Mouse (Mus musculus) MN1 (cell line): ENCODE data around the gene Zfp54.
"Not testable (repeated sequence)": the region's sequence is repeated elsewhere in the genome, so short reads cannot be mapped to it uniquely, and the experiment has no call there.

Experiments
- DNase-seq: peaks from one replicate; pipeline ENCODE4 v3.0.0-alpha.2; 2016; ENCODE audit warnings: low spot score

The Zfp54 gene

DNA sequence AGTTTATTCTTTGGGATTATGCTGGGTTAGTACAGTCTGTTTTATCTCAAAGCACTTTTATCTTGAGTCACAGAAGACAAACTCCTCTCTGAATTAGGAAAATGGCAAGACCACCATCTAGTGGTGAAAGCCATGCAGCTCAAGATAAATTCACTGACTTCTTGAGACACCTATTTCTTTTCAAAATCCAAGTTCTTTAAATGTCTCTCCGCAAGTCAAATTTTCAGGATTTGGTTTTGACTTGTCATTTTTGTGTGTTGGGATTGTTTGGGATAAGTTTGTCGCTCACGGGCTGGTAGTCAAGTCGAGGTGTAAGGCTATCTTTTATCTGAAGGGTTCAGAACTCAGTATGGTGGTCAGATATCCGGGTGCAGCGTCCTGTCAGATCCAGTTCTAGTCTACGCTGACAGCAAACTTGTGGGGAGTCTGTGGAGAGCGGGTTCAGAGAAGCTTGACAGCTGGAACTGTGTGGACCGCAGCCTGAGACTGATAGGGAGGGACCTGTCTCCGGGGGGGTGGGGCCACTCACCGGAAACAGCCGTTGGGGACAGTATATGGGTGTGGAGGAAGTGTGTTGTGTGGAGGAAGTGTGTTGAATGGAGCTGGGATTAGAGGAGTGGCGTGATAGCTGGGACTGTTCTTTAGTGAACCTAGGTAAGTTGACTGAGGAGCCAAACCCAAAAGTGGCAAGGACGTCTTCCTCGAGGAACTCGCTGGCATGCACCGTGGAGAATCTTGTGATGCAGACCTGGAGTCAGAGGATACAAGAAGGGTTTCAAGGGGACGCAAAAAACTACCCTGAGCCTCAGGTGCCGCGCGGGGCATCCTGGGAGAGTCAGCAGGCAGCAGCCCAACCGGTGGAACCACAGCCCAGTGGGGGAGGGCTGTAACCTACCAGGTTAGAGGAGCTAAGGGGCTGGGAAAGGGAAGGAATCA, at the start of gene Zfp54:
TSS of gene Zfp54 (plus strand) at position 564 of the 936 bp plus-strand sequence.
- peak; percentile 80 for DNase-seq

- DNase-seq: no peak
These were observed 47.7 kb upstream of the Zfp54 start for GRCm38 (mm10) chr17:21375311-21375710.

DNA sequence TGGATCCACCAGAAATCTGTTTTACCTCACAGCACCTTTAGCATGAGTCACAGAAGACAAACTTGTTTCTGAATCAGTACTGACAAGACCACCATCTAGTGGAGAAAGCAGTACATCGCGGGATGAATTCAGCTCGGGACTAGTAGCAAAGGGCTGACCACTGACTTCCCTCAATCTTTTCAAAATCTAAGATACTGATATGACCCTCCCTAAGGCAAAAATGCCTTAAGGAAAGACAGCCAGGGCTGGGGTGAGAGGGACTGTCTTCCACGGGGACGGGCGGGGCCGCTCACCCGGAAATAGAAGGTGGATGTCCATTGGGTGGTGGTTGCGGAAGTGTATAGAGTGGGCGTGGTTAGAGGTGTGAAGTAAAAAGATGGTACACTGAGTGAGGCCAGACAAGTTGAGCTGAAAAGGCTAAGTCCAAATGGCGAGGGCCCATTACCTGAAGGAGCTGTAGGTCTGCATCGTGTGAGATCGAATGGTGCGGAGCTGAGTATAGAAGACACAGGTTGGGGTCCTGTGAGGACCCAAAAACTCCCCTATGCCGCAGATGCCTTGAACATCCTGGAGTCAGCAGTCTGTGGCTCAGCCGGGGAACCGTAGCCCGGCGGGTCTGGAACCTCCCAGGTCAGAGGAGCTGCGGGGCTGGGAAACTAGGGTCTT, 39.5 kb upstream of the Zfp54 start, which contains the start of gene Zfp677:
TSS of gene Zfp677 (plus strand) at position 358 of the 666 bp plus-strand sequence.
- peak; percentile 70 for DNase-seq

GRCm38 (mm10) chr17:21384057-21384411, 39.0 kb upstream of the Zfp54 start:
- DNase-seq: peak; percentile 14

- DNase-seq: not testable (repeated sequence)
These were observed 15.9 kb downstream of the Zfp54 start for GRCm38 (mm10) chr17:21438806-21439400.

- peak; percentile 90 for DNase-seq
These were observed 26.6 kb downstream of the Zfp54 start for GRCm38 (mm10) chr17:21449669-21450068.

DNA sequence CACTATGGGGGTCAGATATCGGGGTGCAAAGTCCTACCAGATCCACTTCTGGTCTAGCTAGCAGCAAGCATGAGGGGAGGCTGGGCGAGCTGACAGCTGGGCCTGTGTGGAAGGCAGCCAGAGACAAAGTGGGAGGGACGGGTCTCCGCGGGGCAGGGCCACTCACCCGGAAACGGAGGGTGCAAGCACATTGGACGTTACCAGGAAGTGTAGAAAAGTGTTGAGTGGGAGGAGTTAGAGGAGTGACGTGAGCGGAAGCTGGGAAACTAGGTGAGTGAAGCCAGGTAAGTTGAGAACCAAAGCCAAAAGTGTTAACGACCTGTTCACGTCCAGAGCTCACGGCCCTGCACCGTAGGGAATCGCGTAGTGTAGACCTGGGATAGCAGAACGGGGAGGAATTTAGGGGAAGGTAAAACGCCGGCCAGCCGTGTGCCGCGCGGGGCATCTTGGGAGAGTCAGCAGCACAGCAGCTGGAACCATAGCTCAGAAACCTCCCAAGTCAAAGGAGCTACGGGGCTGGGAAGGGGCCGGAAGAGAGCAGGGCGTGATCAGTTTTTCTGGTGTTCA, 27.2 kb downstream of the Zfp54 start, which contains the start of gene Zfp51:
TSS of gene Zfp51 (plus strand) at position 237 of the 567 bp plus-strand sequence.
- peak; percentile 90 for DNase-seq

GRCm38 (mm10) chr17:21463550-21463949, 40.5 kb downstream of the Zfp54 start:
- no peak for DNase-seq

DNA sequence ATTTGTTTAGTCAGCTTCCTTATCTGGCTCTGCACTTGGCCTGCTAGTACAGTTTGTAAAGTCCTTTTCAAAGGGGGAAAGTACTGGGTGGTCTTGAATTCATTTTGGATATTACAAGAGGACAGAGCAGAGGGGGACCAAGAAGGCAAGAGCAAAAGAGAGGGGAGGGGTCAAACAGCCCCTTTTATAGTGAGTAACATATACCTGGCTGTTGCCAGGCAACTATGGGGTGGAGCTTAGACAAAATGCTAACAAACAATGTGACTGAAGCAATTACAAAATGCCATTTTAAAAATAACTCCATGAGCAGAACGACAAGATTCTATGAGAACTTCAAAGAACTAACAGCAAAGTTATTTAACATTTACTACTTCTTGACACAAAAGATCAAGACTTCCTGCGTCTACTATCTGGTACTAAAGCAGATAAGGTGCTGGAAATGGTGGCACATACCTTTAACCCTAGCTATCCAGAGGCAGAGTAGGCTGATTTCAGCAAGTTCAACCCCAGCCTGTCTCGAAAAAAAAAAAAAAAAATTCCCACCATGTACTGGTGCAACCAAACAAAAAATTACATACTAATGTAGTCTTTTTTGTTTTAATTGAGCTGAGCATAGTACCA, 49.1 kb downstream of the Zfp54 start:
- DNase-seq: no peak

DNA sequence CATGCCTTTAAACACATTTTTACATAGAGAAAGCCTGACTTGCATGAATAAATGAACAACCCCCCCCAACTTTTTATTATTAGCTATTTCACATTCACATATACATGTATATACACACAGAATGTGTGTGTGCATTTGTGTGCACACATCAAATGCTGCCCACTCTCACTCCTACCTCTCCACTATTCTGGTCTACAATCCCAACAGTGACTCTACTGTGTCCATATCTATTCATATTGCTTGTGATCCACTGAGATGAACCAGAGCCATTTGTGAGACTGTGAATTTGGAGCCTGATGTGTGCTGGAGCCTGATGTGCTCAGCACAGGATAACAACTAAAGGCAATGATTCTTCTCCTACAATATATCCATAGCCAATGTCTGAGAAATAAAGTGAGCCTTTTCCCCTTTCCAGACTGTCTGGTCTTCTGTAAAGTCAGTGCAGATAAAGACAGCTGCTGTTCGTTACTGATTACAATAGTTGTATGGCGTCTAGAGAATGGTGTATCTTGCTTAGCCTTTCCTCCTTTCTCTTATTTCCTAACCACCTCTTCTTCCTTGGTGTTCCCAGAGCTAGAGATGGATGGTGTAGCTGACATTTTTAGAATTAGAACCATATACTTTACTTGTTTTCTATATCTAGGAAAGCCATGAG, 49.8 kb downstream of the Zfp54 start:
- DNase-seq: no peak

DNA sequence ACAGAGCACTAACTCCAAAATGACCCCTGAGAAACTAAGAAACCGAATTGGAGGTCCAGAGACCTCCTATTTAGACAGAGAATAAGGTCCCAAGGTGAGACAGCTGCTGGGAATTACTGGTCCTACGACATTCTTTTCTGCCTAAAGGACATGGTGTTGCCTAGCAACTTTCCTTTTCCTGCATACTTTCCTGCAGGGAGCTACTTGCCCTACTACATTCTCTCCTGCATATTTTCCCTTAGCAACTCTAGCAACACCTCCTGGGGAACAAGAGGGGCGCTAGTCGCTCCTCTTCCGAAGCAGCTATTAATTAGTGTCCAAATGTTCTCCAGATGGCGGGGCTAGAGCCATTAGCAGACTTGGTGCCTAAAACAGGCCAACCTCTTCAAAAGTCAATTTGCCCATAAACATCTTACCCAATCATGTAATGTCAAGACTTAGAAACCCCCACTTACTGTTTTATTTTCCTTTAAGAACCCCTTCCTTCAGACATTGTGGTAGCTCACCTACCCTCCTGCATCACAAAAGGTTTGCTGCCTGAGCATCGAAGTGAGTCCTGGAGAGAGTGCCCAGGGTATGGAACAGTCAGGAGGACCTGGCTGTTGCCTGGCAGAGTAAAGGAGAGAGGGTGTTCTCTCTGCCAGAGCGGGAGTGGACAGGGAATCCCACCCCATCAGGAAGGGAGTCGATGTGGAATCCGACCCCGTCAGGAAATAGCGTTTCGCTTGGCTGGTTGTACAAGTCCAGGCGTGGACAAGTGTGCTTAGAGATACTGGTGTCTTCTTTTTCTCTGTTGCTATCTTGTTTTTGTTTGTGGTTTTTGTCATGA, 50.5 kb downstream of the Zfp54 start:
- peak; percentile 74 for DNase-seq

GRCm38 (mm10) chr17:21474729-21475128, 51.7 kb downstream of the Zfp54 start:
- DNase-seq: not testable (repeated sequence)

DNA sequence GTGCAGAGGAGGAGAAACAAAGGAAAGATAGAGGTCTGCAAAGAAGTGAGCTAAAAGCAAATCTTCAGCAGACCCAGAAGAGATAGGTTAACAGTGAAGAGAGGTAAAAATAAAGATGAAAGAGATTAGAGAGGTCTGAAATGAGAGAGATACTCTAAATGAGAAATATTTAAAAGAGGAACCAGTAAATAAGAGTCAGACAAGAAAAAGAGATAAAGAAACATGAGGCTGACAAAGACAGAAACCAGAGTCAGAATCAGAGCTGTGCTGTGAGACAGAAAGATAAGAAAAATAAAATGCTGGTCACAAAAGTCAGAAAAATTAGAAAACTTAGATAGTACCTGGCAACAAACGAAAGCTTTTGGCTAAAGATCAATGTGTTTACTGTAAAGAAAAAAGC, 52.3 kb downstream of the Zfp54 start:
- not testable (repeated sequence) for DNase-seq

DNA sequence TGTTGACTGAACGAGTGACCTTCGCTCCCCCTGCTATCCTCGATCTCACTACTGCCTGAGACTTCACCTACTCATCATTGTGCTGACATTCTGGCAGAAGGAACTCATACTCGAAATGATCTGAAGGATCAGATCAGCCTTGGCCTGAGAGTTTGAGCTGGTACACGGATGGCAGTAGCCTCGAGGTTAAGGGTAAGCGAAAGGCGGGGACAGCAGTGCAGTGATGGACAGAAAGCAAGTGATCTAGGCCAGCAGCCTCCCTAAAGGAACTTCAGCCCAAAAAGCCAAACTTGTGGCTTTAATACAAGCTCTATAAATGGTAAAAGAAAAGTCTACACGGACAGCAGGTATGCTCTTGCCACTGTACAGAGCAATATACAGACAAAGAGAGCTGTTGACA, 53.3 kb downstream of the Zfp54 start:
- not testable (repeated sequence) for DNase-seq

- not testable (repeated sequence) for DNase-seq
These were observed 55.2 kb downstream of the Zfp54 start for GRCm38 (mm10) chr17:21478103-21478777.
